In genomic region chr13:57186168-57186567, GRCm38 (mm10) we compare ENCODE assay signal across 18 mouse cellular contexts.
DNase-seq lines count a peak whose midpoint lies in the region; ATAC-seq and TF ChIP-seq lines count a peak whose summit lies in the region.
"Had no signal": no experiment of that assay in that cellular context is flagged by ENCODE, and none has a peak within 500 bp of the region (broad histone marks: within the 10 kb centered on the region; RNA-seq: fewer than 3 reads in every experiment).

No protein-coding gene starts in this region.

- WGBS in kidney, embryonic 14.5 days = 60% methylated on average over 2 of the region's 2 CpGs
- 31% methylated on average over 2 of the region's 2 CpGs for WGBS in lung, embryonic 14.5 days
- 89% methylated on average over 2 of the region's 2 CpGs for WGBS in midbrain, embryonic 16.5 days

- H3K27ac ChIP-seq in kidney, embryonic 14.5 days (ENCODE audit: low read depth, low read length) = no peak overlapping the region
- no peak overlapping the region for H3K27ac ChIP-seq in lung, embryonic 14.5 days (ENCODE audit: low read depth)
- no peak overlapping the region for H3K27ac ChIP-seq in midbrain, embryonic 16.5 days (ENCODE audit: low read length)
- H3K27ac ChIP-seq: left cerebral cortex, adult 2 months; liver, embryonic 12.5 days; neural tube, embryonic 15.5 days had no signal

- DNase-seq in kidney, adult 18-20 months = peak; percentile 26
- peak; percentile 40 to 73 for DNase-seq in heart, adult 9 months (ENCODE audit: low spot score in 2 of 2)
- DNase-seq in heart, postnatal 36 days = peak; percentile 60 to 66
- peak; percentile 87 for DNase-seq in lung, embryonic 14.5 days
- no peak for DNase-seq in left cerebral cortex, adult 8-10 months (ENCODE audit: low spot score in 2 of 2)
- no peak for DNase-seq in layer of hippocampus, postnatal 25 days (ENCODE audit: extremely low spot score in 1 of 2, low spot score in 1 of 2)
- DNase-seq: cerebellum, adult 2 months; right cerebral cortex, postnatal 14 days; thymus, postnatal 4 days had no signal

- H3K9me3 ChIP-seq in kidney, embryonic 14.5 days (ENCODE audit: control insufficient read depth, low read length) = no peaks in the 10 kb centered on the region
- no peaks in the 10 kb centered on the region for H3K9me3 ChIP-seq in lung, embryonic 14.5 days (ENCODE audit: low read depth, low read length)
- H3K9me3 ChIP-seq in midbrain, embryonic 16.5 days (replicated peaks; ENCODE audit: control insufficient read depth, low read length, poor library complexity, severe bottlenecking) = no peaks in the 10 kb centered on the region
- H3K9me3 ChIP-seq: liver, embryonic 12.5 days; neural tube, embryonic 15.5 days had no signal

- intact Hi-C loops in heart, postnatal 36 days (cut with DNase I) = no loop called here

- no peaks in the 10 kb centered on the region for H3K27me3 ChIP-seq in kidney, embryonic 14.5 days (ENCODE audit: control insufficient read depth, insufficient read depth, low read length)
- no peaks in the 10 kb centered on the region for H3K27me3 ChIP-seq in lung, embryonic 14.5 days (ENCODE audit: insufficient read depth, low read length)
- H3K27me3 ChIP-seq in midbrain, embryonic 16.5 days (ENCODE audit: control insufficient read depth, insufficient read depth, low read depth, low read length) = no peaks in the 10 kb centered on the region
- H3K27me3 ChIP-seq: liver, embryonic 12.5 days; megakaryocyte, embryonic 14.5 days; neural tube, embryonic 15.5 days had no signal

- no peak overlapping the region for H3K4me3 ChIP-seq in kidney, embryonic 14.5 days (ENCODE audit: low read length)
- no peak overlapping the region for H3K4me3 ChIP-seq in lung, embryonic 14.5 days (ENCODE audit: low read depth, low read length)
- H3K4me3 ChIP-seq in midbrain, embryonic 16.5 days (ENCODE audit: low read depth, low read length) = no peak overlapping the region
- H3K4me3 ChIP-seq: left cerebral cortex, adult 2 months; liver, embryonic 12.5 days; megakaryocyte, embryonic 14.5 days; neural tube, embryonic 15.5 days had no signal

- H3K9ac ChIP-seq in kidney, embryonic 14.5 days (ENCODE audit: low read depth, low read length) = no peak overlapping the region
- no peak overlapping the region for H3K9ac ChIP-seq in lung, embryonic 14.5 days
- no peak overlapping the region for H3K9ac ChIP-seq in midbrain, embryonic 16.5 days (ENCODE audit: low read depth, low read length)
- H3K9ac ChIP-seq: liver, embryonic 12.5 days; neural tube, embryonic 15.5 days had no signal

- no peak for TF ChIP-seq CTCF in lung, embryonic 14.5 days (IDR thresholded peaks at IDR 0.05; ENCODE audit: low read depth)

- no peak overlapping the region for H3K4me2 ChIP-seq in kidney, embryonic 14.5 days (replicated peaks; ENCODE audit: low read depth, low read length)
- no peak overlapping the region for H3K4me2 ChIP-seq in lung, embryonic 14.5 days
- H3K4me2 ChIP-seq in midbrain, embryonic 16.5 days (ENCODE audit: low read length) = no peak overlapping the region
- H3K4me2 ChIP-seq: liver, embryonic 12.5 days; neural tube, embryonic 15.5 days had no signal

- ATAC-seq in kidney, embryonic 14.5 days (ENCODE audit: low FRiP score, low TSS enrichment) = no peak
- ATAC-seq in lung, embryonic 14.5 days (ENCODE audit: insufficient read depth) = peak; percentile 74; the same call in 1 of the 2 replicates
- no peak for ATAC-seq in midbrain, embryonic 16.5 days
- ATAC-seq: activated CD4-positive, CD25-positive, alpha-beta regulatory T cell, adult 4 months; CD4-positive, CD25-positive, alpha-beta regulatory T cell, adult 4 months; intestine, embryonic 16.5 days; liver, embryonic 12.5 days had no signal

- no peaks in the 10 kb centered on the region for H3K36me3 ChIP-seq in kidney, embryonic 14.5 days (ENCODE audit: control insufficient read depth, insufficient read depth, low read length)
- no peaks in the 10 kb centered on the region for H3K36me3 ChIP-seq in lung, embryonic 14.5 days (ENCODE audit: insufficient read depth)
- no peaks in the 10 kb centered on the region for H3K36me3 ChIP-seq in midbrain, embryonic 16.5 days (ENCODE audit: control insufficient read depth, insufficient read depth, low read length)
- H3K36me3 ChIP-seq: liver, embryonic 12.5 days; neural tube, embryonic 15.5 days had no signal

- no peaks in the 10 kb centered on the region for H3K4me1 ChIP-seq in kidney, embryonic 14.5 days (ENCODE audit: control insufficient read depth, insufficient read depth, low read length)
- no peaks in the 10 kb centered on the region for H3K4me1 ChIP-seq in lung, embryonic 14.5 days (ENCODE audit: insufficient read depth)
- H3K4me1 ChIP-seq in midbrain, embryonic 16.5 days (ENCODE audit: control insufficient read depth, insufficient read depth, low read length) = no peaks in the 10 kb centered on the region
- H3K4me1 ChIP-seq: liver, embryonic 12.5 days; megakaryocyte, embryonic 14.5 days had no signal

Comparison
In these comparisons a context has a peak if more than half of its experiments do, and no peak if none do; other contexts are left out.
1. DNase-seq: peak in kidney, adult 18-20 months (single experiment), heart, adult 9 months (2 of 2), heart, postnatal 36 days (2 of 2) and lung, embryonic 14.5 days (single experiment); none in left cerebral cortex, adult 8-10 months (0 of 2) and layer of hippocampus, postnatal 25 days (0 of 2).